Mouse (Mus musculus) erythroblast, embryonic 14.5 days (primary cell): ENCODE measurements around the gene Myo1a.

Source experiments
- GATA1 ChIP-seq: IDR thresholded peaks from 2 replicates; pipeline ENCODE4 v1.6.1; 2012; ENCODE audit warnings: low read length, inconsistent platforms, mixed read lengths
- TAL1 ChIP-seq: IDR thresholded peaks from 3 replicates; pipeline ENCODE4 v1.6.1; 2012; ENCODE audit warnings: low read length, inconsistent platforms, mixed read lengths

DNA sequence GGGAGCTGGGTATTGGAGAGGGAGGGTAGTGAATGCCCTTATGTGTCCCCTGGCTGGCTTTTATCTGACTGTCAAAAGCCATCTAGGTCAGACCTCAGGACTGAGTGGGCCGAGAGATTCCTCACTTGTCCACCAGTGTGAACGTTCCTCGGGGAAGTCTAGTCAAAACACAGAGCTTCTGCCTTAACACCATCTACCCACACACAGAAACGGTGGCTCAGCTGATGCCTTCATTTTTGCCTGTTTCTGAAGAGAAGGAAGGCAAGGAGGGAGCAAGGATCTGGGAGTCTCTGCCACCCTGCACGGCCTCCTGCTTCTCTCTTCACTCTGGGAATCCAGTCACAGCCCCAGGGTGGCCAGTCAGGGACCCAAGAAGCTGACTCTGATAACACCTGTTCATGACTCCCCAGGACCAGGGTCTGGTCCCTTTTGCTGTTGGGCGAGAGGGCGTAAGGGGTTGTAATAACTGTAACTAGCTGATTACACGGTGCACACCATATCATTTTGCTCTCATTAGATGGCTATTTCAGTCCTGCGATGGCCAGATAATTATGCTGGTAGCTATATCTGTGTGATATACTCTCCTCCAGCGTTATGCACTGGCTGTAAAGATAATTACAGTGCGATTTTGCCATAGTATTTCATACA lies 25.4 kb downstream of the Myo1a start:
- TF ChIP-seq TAL1 (peak; percentile 50), GATA1 (peak; percentile 40; the same call in 1 of the 2 replicates)
